Mouse (Mus musculus): Measurements from ENCODE around the gene Lrrc4. TPM values are rescaled to one million over a fixed set of nuclear protein-coding genes. Genes with fewer than 3 reads are reported as not detected.

The Lrrc4 gene
- polyA plus RNA-seq, 1 experiment = not detected

GRCm38 (mm10) chr6:28872421-28872795, 40.9 kb upstream of the Lrrc4 start:
- 85% methylated on average over 3 of the region's 3 CpGs for WGBS
- TF ChIP-seq CTCF (IDR thresholded peaks at IDR 0.05; ENCODE audit: control insufficient read depth, insufficient read depth, low read length) = no peak
- no peak for TF ChIP-seq POLR2A (IDR thresholded peaks at IDR 0.05; ENCODE audit: borderline replicate concordance, control insufficient read depth, low read depth, low read length)
- H3K4me1 ChIP-seq (ENCODE audit: control insufficient read depth, insufficient read depth, low read length) = peaks cover 2% of the 10 kb centered on the region; the same call in 1 of the 2 replicates

DNA sequence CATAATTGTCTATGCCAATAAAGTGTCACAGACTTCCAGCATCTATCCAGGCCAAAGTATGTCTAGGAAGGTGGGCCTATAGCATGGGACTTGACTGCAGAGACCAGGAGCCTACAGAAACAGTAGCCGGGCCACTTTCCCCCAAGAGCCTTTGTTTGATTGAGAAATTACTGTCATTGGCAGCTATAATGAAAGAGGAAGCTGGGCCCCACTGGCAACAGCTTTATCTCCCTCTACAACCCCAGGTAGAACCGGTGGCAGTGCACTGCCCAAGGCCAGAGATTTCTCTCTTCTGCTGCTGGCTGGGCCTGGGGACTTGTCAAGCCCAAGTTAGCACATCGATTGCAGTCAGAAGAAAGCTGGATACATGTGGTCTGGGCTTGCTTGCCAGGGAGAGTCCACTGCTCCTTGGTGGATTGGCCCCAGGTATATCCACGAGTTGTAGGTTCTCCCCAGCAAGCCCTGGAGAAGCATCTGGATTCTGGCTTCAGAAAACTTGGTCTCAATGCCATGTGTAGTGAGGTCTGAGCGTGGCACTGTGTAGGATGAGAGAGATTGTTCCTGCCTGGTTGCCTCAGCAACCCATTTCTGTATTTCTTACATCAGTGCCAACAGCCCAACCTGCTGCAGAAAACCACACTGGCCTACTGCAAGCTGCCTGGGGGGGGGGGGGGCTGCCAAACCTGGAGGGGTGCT, 40.3 kb upstream of the Lrrc4 start:
- WGBS = 25% methylated on average over 5 of the region's 5 CpGs

More at GRCm38 (mm10) chr6:28872421-28872795, 40.9 kb upstream of the Lrrc4 start:
- Histone ChIP-seq H3K4me3 (replicated peaks; ENCODE audit: control insufficient read depth, low read depth, low read length) (no peak overlapping the region), H3K27ac (ENCODE audit: control insufficient read depth, insufficient read depth, low read depth, low read length, poor library complexity) (no peak overlapping the region)

DNA sequence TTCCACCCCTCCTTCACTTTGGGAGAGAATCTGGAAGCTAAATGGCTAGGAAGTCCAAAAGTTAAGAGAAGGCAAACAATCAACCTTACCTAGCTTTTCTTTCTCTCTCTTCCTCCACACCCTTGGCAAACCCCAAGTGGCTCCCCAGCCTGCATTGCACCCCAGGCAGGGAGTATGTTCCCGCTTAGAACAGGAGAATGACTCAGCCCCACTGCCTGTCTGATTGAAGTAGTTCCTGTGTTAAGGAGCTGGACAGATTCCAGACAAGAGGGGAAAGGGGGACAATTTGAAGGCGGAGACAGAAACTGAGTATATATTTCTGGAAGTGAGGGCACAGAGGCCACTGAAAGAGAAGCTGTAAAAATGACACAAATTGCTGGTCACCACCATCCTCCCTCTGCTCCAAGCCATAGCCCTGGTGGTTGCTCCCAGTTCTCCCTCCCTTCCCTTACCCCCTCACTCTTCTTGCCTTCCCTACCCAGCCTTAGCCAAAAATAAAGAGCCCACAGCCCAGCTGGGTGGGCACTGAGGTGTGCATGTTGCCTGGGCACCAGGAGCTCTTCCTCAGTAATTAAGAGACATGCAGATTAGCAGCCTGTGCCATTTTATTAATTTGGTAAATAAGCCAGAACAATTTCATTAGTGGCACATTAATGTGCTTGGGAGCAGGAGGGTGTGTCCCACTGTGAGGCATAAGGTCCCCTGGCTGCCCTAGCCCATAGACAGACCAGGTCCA, 36.1 kb upstream of the Lrrc4 start:
- 26% methylated on average over 2 of the region's 2 CpGs for WGBS
- TF ChIP-seq CTCF (IDR thresholded peaks at IDR 0.05; ENCODE audit: control insufficient read depth, insufficient read depth, low read length) (no peak), POLR2A (IDR thresholded peaks at IDR 0.05; ENCODE audit: borderline replicate concordance, control insufficient read depth, low read depth, low read length) (no peak)
- no peak overlapping the region for H3K4me3 ChIP-seq (replicated peaks; ENCODE audit: control insufficient read depth, low read depth, low read length)
- H3K4me1 ChIP-seq (ENCODE audit: control insufficient read depth, insufficient read depth, low read length) = peaks cover 2% of the 10 kb centered on the region
- H3K27ac ChIP-seq (ENCODE audit: control insufficient read depth, insufficient read depth, low read depth, low read length, poor library complexity) = no peak overlapping the region

More for the DNA sequence above, 40.3 kb upstream of the Lrrc4 start:
- H3K4me1 ChIP-seq (ENCODE audit: control insufficient read depth, insufficient read depth, low read length) = peaks cover 2% of the 10 kb centered on the region; the same call in 1 of the 2 replicates
- H3K27ac ChIP-seq (ENCODE audit: control insufficient read depth, insufficient read depth, low read depth, low read length, poor library complexity) = no peak overlapping the region
- no peak for TF ChIP-seq CTCF (IDR thresholded peaks at IDR 0.05; ENCODE audit: control insufficient read depth, insufficient read depth, low read length)
- TF ChIP-seq POLR2A (IDR thresholded peaks at IDR 0.05; ENCODE audit: borderline replicate concordance, control insufficient read depth, low read depth, low read length) = no peak
- H3K4me3 ChIP-seq (replicated peaks; ENCODE audit: control insufficient read depth, low read depth, low read length) = no peak overlapping the region

- Histone ChIP-seq H3K4me1 (ENCODE audit: control insufficient read depth, insufficient read depth, low read length) (peaks cover 2% of the 10 kb centered on the region), H3K4me3 (replicated peaks; ENCODE audit: control insufficient read depth, low read depth, low read length) (no peak overlapping the region), H3K27ac (ENCODE audit: control insufficient read depth, insufficient read depth, low read depth, low read length, poor library complexity) (no peak overlapping the region)
- TF ChIP-seq CTCF (IDR thresholded peaks at IDR 0.05; ENCODE audit: control insufficient read depth, insufficient read depth, low read length) = no peak
- no peak for TF ChIP-seq POLR2A (IDR thresholded peaks at IDR 0.05; ENCODE audit: borderline replicate concordance, control insufficient read depth, low read depth, low read length)
- WGBS = 86% methylated on average over 3 of the region's 3 CpGs
Observed at GRCm38 (mm10) chr6:28866206-28866605, 34.7 kb upstream of the Lrrc4 start.

DNA sequence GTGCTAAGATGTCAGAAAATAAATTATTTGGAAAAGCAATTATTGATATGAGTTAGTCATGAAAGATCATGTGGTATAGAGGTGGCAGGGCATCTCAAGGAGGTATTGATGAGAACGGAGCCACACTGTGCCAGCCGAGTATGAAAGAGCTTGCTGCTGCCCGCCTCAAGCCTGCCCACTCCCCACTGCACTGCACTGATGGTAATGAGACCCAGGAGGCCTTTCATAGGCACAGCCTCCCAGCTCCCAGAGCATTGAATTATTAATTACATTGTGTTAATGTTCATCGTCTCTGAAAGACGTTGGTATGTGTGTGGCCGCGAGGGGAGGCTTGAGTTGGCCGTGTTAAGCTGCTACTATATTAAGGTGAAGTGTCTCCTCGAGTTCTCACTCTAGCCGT, 33.6 kb upstream of the Lrrc4 start:
- H3K4me1 ChIP-seq (ENCODE audit: control insufficient read depth, insufficient read depth, low read length) = peaks cover 2% of the 10 kb centered on the region

GRCm38 (mm10) chr6:28864684-28865083, 33.1 kb upstream of the Lrrc4 start:
- Histone ChIP-seq H3K4me3 (replicated peaks; ENCODE audit: control insufficient read depth, low read depth, low read length) (no peak overlapping the region), H3K4me1 (ENCODE audit: control insufficient read depth, insufficient read depth, low read length) (peaks cover 2% of the 10 kb centered on the region), H3K27ac (ENCODE audit: control insufficient read depth, insufficient read depth, low read depth, low read length, poor library complexity) (no peak overlapping the region)
- no peak for TF ChIP-seq CTCF (IDR thresholded peaks at IDR 0.05; ENCODE audit: control insufficient read depth, insufficient read depth, low read length)
- TF ChIP-seq POLR2A (IDR thresholded peaks at IDR 0.05; ENCODE audit: borderline replicate concordance, control insufficient read depth, low read depth, low read length) = no peak
- 69% methylated on average over 5 of the region's 5 CpGs for WGBS

More for the DNA sequence above, 33.6 kb upstream of the Lrrc4 start:
- WGBS = 90% methylated on average over 10 of the region's 10 CpGs
- no peak for TF ChIP-seq POLR2A (IDR thresholded peaks at IDR 0.05; ENCODE audit: borderline replicate concordance, control insufficient read depth, low read depth, low read length)
- no peak for TF ChIP-seq CTCF (IDR thresholded peaks at IDR 0.05; ENCODE audit: control insufficient read depth, insufficient read depth, low read length)
- H3K4me3 ChIP-seq (replicated peaks; ENCODE audit: control insufficient read depth, low read depth, low read length) = no peak overlapping the region
- no peak overlapping the region for H3K27ac ChIP-seq (ENCODE audit: control insufficient read depth, insufficient read depth, low read depth, low read length, poor library complexity)

DNA sequence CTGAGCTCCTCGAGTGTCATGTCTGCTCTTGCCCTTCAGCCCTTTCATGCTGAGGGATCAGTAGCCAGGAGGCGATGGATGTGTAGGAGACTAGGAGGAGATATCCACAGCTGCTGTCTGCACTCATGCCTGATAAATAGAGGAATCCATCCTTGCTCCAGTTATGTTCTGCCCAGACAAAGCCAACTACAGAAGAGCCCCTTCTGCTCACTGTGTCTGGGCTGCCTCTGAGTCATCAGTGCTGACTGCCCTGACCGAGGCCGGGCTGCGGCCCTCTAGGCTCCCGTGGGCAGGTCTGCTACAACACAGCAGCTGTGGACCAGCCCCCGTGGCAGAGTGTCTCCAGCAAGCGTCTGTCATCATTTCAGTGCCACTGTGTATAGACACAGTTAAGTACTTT, 30.8 kb upstream of the Lrrc4 start:
- WGBS = 83% methylated on average over 8 of the region's 8 CpGs
- H3K4me1 ChIP-seq (ENCODE audit: control insufficient read depth, insufficient read depth, low read length) = no peaks in the 10 kb centered on the region; the same call in none of the 2 replicates
- no peak for TF ChIP-seq CTCF (IDR thresholded peaks at IDR 0.05; ENCODE audit: control insufficient read depth, insufficient read depth, low read length)
- no peak for TF ChIP-seq POLR2A (IDR thresholded peaks at IDR 0.05; ENCODE audit: borderline replicate concordance, control insufficient read depth, low read depth, low read length)
- no peak overlapping the region for H3K4me3 ChIP-seq (replicated peaks; ENCODE audit: control insufficient read depth, low read depth, low read length)
- H3K27ac ChIP-seq (ENCODE audit: control insufficient read depth, insufficient read depth, low read depth, low read length, poor library complexity) = no peak overlapping the region

GRCm38 (mm10) chr6:28860922-28861321, 29.4 kb upstream of the Lrrc4 start:
- Histone ChIP-seq H3K4me3 (replicated peaks; ENCODE audit: control insufficient read depth, low read depth, low read length) (no peak overlapping the region), H3K4me1 (ENCODE audit: control insufficient read depth, insufficient read depth, low read length) (no peaks in the 10 kb centered on the region; the same call in none of the 2 replicates), H3K27ac (ENCODE audit: control insufficient read depth, insufficient read depth, low read depth, low read length, poor library complexity) (no peak overlapping the region)
- WGBS = 60% methylated on average over 2 of the region's 2 CpGs
- TF ChIP-seq POLR2A (IDR thresholded peaks at IDR 0.05; ENCODE audit: borderline replicate concordance, control insufficient read depth, low read depth, low read length) (no peak), CTCF (IDR thresholded peaks at IDR 0.05; ENCODE audit: control insufficient read depth, insufficient read depth, low read length) (no peak)
